Mouse (Mus musculus) large intestine, adult 2 months (tissue): ENCODE measurements around the gene Ankrd1. TPM values are rescaled to one million over a fixed set of nuclear protein-coding genes. Genes with fewer than 3 reads are reported as not detected.
A peak's percentile ranks its signal among the peaks of the same experiment; 100 is the strongest.

Experiments used
- DNase-seq: peaks from one replicate; pipeline ENCODE4 v3.0.0-alpha.2; 2012; ENCODE audit warnings: low read depth, low spot score
- WGBS: fragments of 180-500 bp; shearing (Covaris S2); methylation state at CpG from one replicate; pipeline ENCODE4 v1.1.7; 2018; 5-methylcytosine and 5-hydroxymethylcytosine counted together
- polyA plus RNA-seq: library from polyadenylated mRNA; depleted of rRNA; stranded (reverse); fragments of >200 nt; gene quantifications from 2 replicates; pipeline ENCODE4 v1.2.3, GENCODE M21; 2012; rRNA removed

The Ankrd1 gene
- 0.08 and 0.11 TPM in 2 replicates for polyA plus RNA-seq

GRCm38 (mm10) chr19:36119783-36120471 lies at the start of gene Ankrd1:
Gene Ankrd1 (minus strand): TSS chr19:36120099.
- WGBS, result 47% methylated on average over 14 of the region's 14 CpGs

GRCm38 (mm10) chr19:36169101-36169500 lies 49.2 kb upstream of the Ankrd1 start:
- no peak for DNase-seq
- WGBS, result 78% methylated on average over 2 of the region's 2 CpGs

More at GRCm38 (mm10) chr19:36119783-36120471, at the start of gene Ankrd1:
- no peak for DNase-seq

GRCm38 (mm10) chr19:36168121-36168520 lies 48.2 kb upstream of the Ankrd1 start:
- 44% methylated on average over 4 of the region's 4 CpGs for WGBS
- no peak for DNase-seq

GRCm38 (mm10) chr19:36167291-36167896 lies 47.5 kb upstream of the Ankrd1 start:
- WGBS, result 73% methylated on average over 6 of the region's 6 CpGs
- DNase-seq, result no peak

GRCm38 (mm10) chr19:36166401-36167160 lies 46.7 kb upstream of the Ankrd1 start:
- 76% methylated on average over 6 of the region's 6 CpGs for WGBS
- no peak for DNase-seq

- WGBS, result 64% methylated on average over 4 of the region's 4 CpGs
- no peak for DNase-seq
These were observed 45.5 kb upstream of the Ankrd1 start for GRCm38 (mm10) chr19:36165351-36165750.

- DNase-seq, result no peak
- WGBS, result 24% methylated on average over 4 of the region's 4 CpGs
These were observed 30.5 kb upstream of the Ankrd1 start for GRCm38 (mm10) chr19:36150241-36151007.

GRCm38 (mm10) chr19:36148578-36148977 lies 28.7 kb upstream of the Ankrd1 start:
- WGBS, result 94% methylated on average over 6 of the region's 6 CpGs
- no peak for DNase-seq

- DNase-seq, result no peak
- 96% methylated on average over 2 of the region's 2 CpGs for WGBS
These were observed 23.7 kb upstream of the Ankrd1 start for GRCm38 (mm10) chr19:36143571-36143970.

- no peak for DNase-seq
- WGBS, result 47% methylated on average over 5 of the region's 5 CpGs
These were observed 13.8 kb upstream of the Ankrd1 start for GRCm38 (mm10) chr19:36133731-36134130.

- WGBS, result 52% methylated on average over 6 of the region's 6 CpGs
These were observed 13.2 kb upstream of the Ankrd1 start for GRCm38 (mm10) chr19:36133064-36133463.

GRCm38 (mm10) chr19:36131990-36132389 lies 12.1 kb upstream of the Ankrd1 start:
- 29% methylated on average over 6 of the region's 6 CpGs for WGBS
- no peak for DNase-seq

More at GRCm38 (mm10) chr19:36133064-36133463, 13.2 kb upstream of the Ankrd1 start:
- DNase-seq, result no peak

GRCm38 (mm10) chr19:36130181-36130580 lies 10.3 kb upstream of the Ankrd1 start:
- no peak for DNase-seq
- WGBS, result 48% methylated on average over 2 of the region's 2 CpGs

GRCm38 (mm10) chr19:36129643-36130042 lies 9.7 kb upstream of the Ankrd1 start:
- 11% methylated on average over 12 of the region's 12 CpGs for WGBS
- DNase-seq, result no peak

- DNase-seq, result peak; percentile 2
- 7% methylated on average over 9 of the region's 9 CpGs for WGBS
These were observed 9.3 kb upstream of the Ankrd1 start for GRCm38 (mm10) chr19:36129213-36129612.

- 97% methylated on average over 3 of the region's 3 CpGs for WGBS
These were observed 8.5 kb upstream of the Ankrd1 start for GRCm38 (mm10) chr19:36128440-36128839.

GRCm38 (mm10) chr19:36124203-36124602 lies 4.3 kb upstream of the Ankrd1 start:
- DNase-seq, result no peak
- 61% methylated on average over 1 of the region's 1 CpGs for WGBS

More at GRCm38 (mm10) chr19:36128440-36128839, 8.5 kb upstream of the Ankrd1 start:
- no peak for DNase-seq

GRCm38 (mm10) chr19:36119219-36119618 lies 680 bp downstream of the Ankrd1 start:
- WGBS, result 92% methylated on average over 8 of the region's 8 CpGs
- no peak for DNase-seq

GRCm38 (mm10) chr19:36116185-36116584 lies 3.7 kb downstream of the Ankrd1 start:
- 86% methylated on average over 4 of the region's 4 CpGs for WGBS
- DNase-seq, result no peak

GRCm38 (mm10) chr19:36112007-36112406 lies 7.9 kb downstream of the Ankrd1 start:
- no peak for DNase-seq

More at GRCm38 (mm10) chr19:36112007-36112406, 7.9 kb downstream of the Ankrd1 start:
- WGBS, result 53% methylated on average over 17 of the region's 17 CpGs
